Mouse (Mus musculus) heart, postnatal 0 days (tissue): ENCODE measurements around the gene Elf1. TPM values are rescaled to one million over a fixed set of nuclear protein-coding genes. Genes with fewer than 3 reads are reported as not detected.

Source experiments
- ATAC-seq: fragments of 200-750 bp; cut with Nextera tagmentation; 2 replicates; pipeline ENCODE4 v1.8.0; 2017; ENCODE audit warnings: low read depth, moderate number of reproducible peaks, moderate library complexity; ENCODE audit not compliant: insufficient read depth
- DNase-seq: peaks from one replicate; pipeline ENCODE4 v3.0.0-alpha.2; 2016; ENCODE audit warnings: low spot score
- H3K27ac ChIP-seq: fragments of 300-500 bp; sonication (generic); 2 replicates; pipeline ENCODE4 v1.5.1; 2014; ENCODE audit warnings: low read depth, mild to moderate bottlenecking
- H3K27me3 ChIP-seq: fragments of 300-500 bp; sonication (generic); 2 replicates; pipeline ENCODE4 v1.6.1; 2014; ENCODE audit warnings: low read length, mixed read lengths; ENCODE audit not compliant: control insufficient read depth, insufficient read depth
- H3K36me3 ChIP-seq: fragments of 300-500 bp; sonication (generic); replicated peaks from 2 replicates; pipeline ENCODE4 v1.6.1; 2014; ENCODE audit warnings: low read length, mixed read lengths; ENCODE audit not compliant: control insufficient read depth, insufficient read depth
- H3K4me1 ChIP-seq: fragments of 300-500 bp; sonication (generic); 2 replicates; pipeline ENCODE4 v1.6.1; 2014; ENCODE audit warnings: antibody characterized with exemption; ENCODE audit not compliant: control insufficient read depth, insufficient read depth
- H3K4me2 ChIP-seq: fragments of 300-500 bp; sonication (generic); 2 replicates; pipeline ENCODE4 v1.6.1; 2014; ENCODE audit warnings: low read depth, mild to moderate bottlenecking, low read length, moderate library complexity
- H3K4me3 ChIP-seq: fragments of 300-500 bp; sonication (generic); 2 replicates; pipeline ENCODE4 v1.5.1; 2014; ENCODE audit warnings: low read depth, low read length
- H3K9ac ChIP-seq: fragments of 300-500 bp; sonication (generic); replicated peaks from 2 replicates; pipeline ENCODE4 v1.6.1; 2014; ENCODE audit warnings: low read depth, low read length, mixed read lengths
- H3K9me3 ChIP-seq: fragments of 300-500 bp; sonication (generic); replicated peaks from 2 replicates; pipeline ENCODE4 v1.6.1; 2016; ENCODE audit warnings: low read length; ENCODE audit not compliant: control insufficient read depth
- CTCF ChIP-seq: IDR thresholded peaks from 2 replicates; pipeline ENCODE4 v1.5.1; 2016; ENCODE audit warnings: antibody characterized with exemption, control low read depth, low read depth
- EP300 ChIP-seq: IDR thresholded peaks from 2 replicates; pipeline ENCODE4 v1.6.1; 2016; ENCODE audit warnings: antibody characterized with exemption, low read depth
- WGBS: fragments of 180-500 bp; shearing (Covaris S2); extraction: QIAGEN DNeasy Blood & Tissue Kit; methylation state at CpG from one replicate; pipeline ENCODE4 v1.1.7; 2014; 5-methylcytosine and 5-hydroxymethylcytosine counted together
- polyA plus RNA-seq: library from polyadenylated mRNA; unstranded; fragments of >200 nt; fragmentation: Nextera tagmentation; extraction: Ambion mirVana; gene quantifications from 2 replicates; pipeline ENCODE4 v1.2.1, GENCODE M21; 2015
- total RNA-seq: library from RNA; depleted of rRNA; stranded (reverse); fragments of >200 nt; gene quantifications from 2 replicates; pipeline ENCODE4 v1.2.3, GENCODE M21; 2014; ENCODE audit warnings: low replicate concordance

The Elf1 gene
- total and polyA plus RNA-seq, 2 experiments from 2014 or later, result 7.4 to 11.0 TPM

GRCm38 (mm10) chr14:79460401-79460800 lies 20.6 kb upstream of the Elf1 start:
- WGBS, result 85% methylated on average over 1 of the region's 1 CpGs
- no peak for DNase-seq
- Histone ChIP-seq H3K9ac (no peak overlapping the region), H3K9me3 (no peaks in the 10 kb centered on the region), H3K27me3 (no peaks in the 10 kb centered on the region), H3K4me1 (no peaks in the 10 kb centered on the region), H3K36me3 (peaks cover 47% of the 10 kb centered on the region), H3K4me3 (no peak overlapping the region), H3K4me2 (no peak overlapping the region), H3K27ac (no peak overlapping the region)
- TF ChIP-seq EP300 (no peak), CTCF (no peak)
- ATAC-seq, result no peak

- no peak for DNase-seq
- Histone ChIP-seq H3K4me3 (no peak overlapping the region), H3K36me3 (peaks cover 53% of the 10 kb centered on the region), H3K4me2 (no peak overlapping the region), H3K9me3 (no peaks in the 10 kb centered on the region), H3K4me1 (no peaks in the 10 kb centered on the region), H3K27ac (no peak overlapping the region), H3K27me3 (no peaks in the 10 kb centered on the region), H3K9ac (no peak overlapping the region)
- ATAC-seq, result no peak
- TF ChIP-seq EP300 (no peak), CTCF (no peak)
- 89% methylated on average over 4 of the region's 4 CpGs for WGBS
Observed at GRCm38 (mm10) chr14:79460988-79461387, 20.0 kb upstream of the Elf1 start.

- Histone ChIP-seq H3K4me1 (no peaks in the 10 kb centered on the region), H3K27ac (no peak overlapping the region), H3K36me3 (peaks cover 81% of the 10 kb centered on the region), H3K4me3 (no peak overlapping the region), H3K4me2 (no peak overlapping the region), H3K27me3 (no peaks in the 10 kb centered on the region), H3K9me3 (no peaks in the 10 kb centered on the region), H3K9ac (no peak overlapping the region)
- WGBS, result 75% methylated on average over 1 of the region's 1 CpGs
- ATAC-seq (no peak), DNase-seq (no peak)
- no peak for TF ChIP-seq EP300
- TF ChIP-seq CTCF, result no peak
Observed at GRCm38 (mm10) chr14:79465623-79466022, 15.4 kb upstream of the Elf1 start.

GRCm38 (mm10) chr14:79467621-79468020 lies 13.4 kb upstream of the Elf1 start:
- no peak overlapping the region for H3K9ac ChIP-seq
- no peak overlapping the region for H3K27ac ChIP-seq
- H3K27me3 ChIP-seq, result no peaks in the 10 kb centered on the region
- no peak for ATAC-seq
- peak; percentile 60 for DNase-seq
- no peaks in the 10 kb centered on the region for H3K9me3 ChIP-seq
- peaks cover 84% of the 10 kb centered on the region for H3K36me3 ChIP-seq
- no peak overlapping the region for H3K4me2 ChIP-seq
- 13% methylated on average over 3 of the region's 3 CpGs for WGBS
- H3K4me3 ChIP-seq, result no peak overlapping the region
- no peaks in the 10 kb centered on the region for H3K4me1 ChIP-seq
- TF ChIP-seq CTCF (peak; percentile 80), EP300 (no peak)

- Histone ChIP-seq H3K27ac (no peak overlapping the region), H3K4me3 (no peak overlapping the region), H3K27me3 (no peaks in the 10 kb centered on the region), H3K4me1 (no peaks in the 10 kb centered on the region), H3K36me3 (peaks cover 78% of the 10 kb centered on the region), H3K9ac (no peak overlapping the region), H3K4me2 (no peak overlapping the region), H3K9me3 (no peaks in the 10 kb centered on the region)
- ATAC-seq (no peak), DNase-seq (no peak)
- 88% methylated on average over 2 of the region's 2 CpGs for WGBS
- TF ChIP-seq EP300 (no peak), CTCF (no peak)
Observed at GRCm38 (mm10) chr14:79473384-79473783, 7.6 kb upstream of the Elf1 start.
